Mouse (Mus musculus): ENCODE measurements around the gene Rnf26. TPM values are rescaled to one million over a fixed set of nuclear protein-coding genes. Genes with fewer than 3 reads are reported as not detected.
"Not testable (repeated sequence)": the region's sequence is repeated elsewhere in the genome, so short reads cannot be mapped to it uniquely, and the experiment has no call there.

Rnf26 gene
- polyA plus RNA-seq, 1 experiment from 2014 or later: 75.7 TPM

GRCm38 (mm10) chr9:44119011-44119410, 5.7 kb upstream of the Rnf26 start:
- 59% methylated on average over 5 of the region's 5 CpGs for WGBS
- ATAC-seq (replicated peaks; ENCODE audit: low FRiP score, low TSS enrichment, low read depth) (no peak), DNase-seq (ENCODE audit: low spot score) (no peak)

GRCm38 (mm10) chr9:44116182-44116581, 2.9 kb upstream of the Rnf26 start:
- DNase-seq (ENCODE audit: low spot score) (no peak), ATAC-seq (replicated peaks; ENCODE audit: low FRiP score, low TSS enrichment, low read depth) (no peak)
- Histone ChIP-seq H3K36me3 (ENCODE audit: control insufficient read depth, insufficient read depth, low read length) (no peaks in the 10 kb centered on the region), H3K4me1 (replicated peaks; ENCODE audit: control insufficient read depth, insufficient read depth, low read length) (no peaks in the 10 kb centered on the region), H3K27ac (ENCODE audit: low read depth) (no peak overlapping the region), H3K9ac (ENCODE audit: low read length) (no peak overlapping the region), H3K4me3 (ENCODE audit: low read depth, low read length) (no peak overlapping the region), H3K4me2 (ENCODE audit: low read length) (no peak overlapping the region), H3K9me3 (ENCODE audit: control insufficient read depth, low read length) (no peaks in the 10 kb centered on the region), H3K27me3 (replicated peaks; ENCODE audit: control insufficient read depth, insufficient read depth, low read length) (no peaks in the 10 kb centered on the region)
- WGBS: 89% methylated on average over 4 of the region's 4 CpGs

More at GRCm38 (mm10) chr9:44119011-44119410, 5.7 kb upstream of the Rnf26 start:
- H3K4me2 ChIP-seq (ENCODE audit: low read length): no peak overlapping the region
- H3K27me3 ChIP-seq (replicated peaks; ENCODE audit: control insufficient read depth, insufficient read depth, low read length): no peaks in the 10 kb centered on the region
- H3K4me1 ChIP-seq (replicated peaks; ENCODE audit: control insufficient read depth, insufficient read depth, low read length): no peaks in the 10 kb centered on the region
- H3K9ac ChIP-seq (ENCODE audit: low read length): no peak overlapping the region
- no peaks in the 10 kb centered on the region for H3K9me3 ChIP-seq (ENCODE audit: control insufficient read depth, low read length)
- H3K36me3 ChIP-seq (ENCODE audit: control insufficient read depth, insufficient read depth, low read length): no peaks in the 10 kb centered on the region
- no peak overlapping the region for H3K27ac ChIP-seq (ENCODE audit: low read depth)
- H3K4me3 ChIP-seq (ENCODE audit: low read depth, low read length): no peak overlapping the region

DNA sequence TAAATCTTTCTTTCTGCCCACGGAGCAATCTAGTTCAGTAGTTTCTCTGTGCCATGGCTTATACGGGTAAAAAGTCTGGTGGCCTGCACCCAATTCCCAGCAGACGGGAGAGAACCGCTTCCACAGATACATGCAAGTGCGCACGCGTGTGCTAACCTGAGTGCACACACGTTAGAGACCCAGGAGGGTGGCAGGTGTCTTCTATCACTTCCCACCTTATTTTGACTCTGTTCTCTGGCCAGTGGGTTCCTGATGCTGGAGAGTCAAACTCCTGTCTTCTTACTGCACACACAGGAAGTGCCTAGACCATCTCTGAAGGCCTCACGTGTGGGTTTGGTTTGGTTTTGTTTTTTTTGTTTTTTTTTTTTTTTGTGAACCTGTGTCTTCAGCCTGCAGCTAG, 2.3 kb upstream of the Rnf26 start:
- Histone ChIP-seq H3K4me1 (replicated peaks; ENCODE audit: control insufficient read depth, insufficient read depth, low read length) (no peaks in the 10 kb centered on the region), H3K27ac (ENCODE audit: low read depth) (no peak overlapping the region), H3K4me3 (ENCODE audit: low read depth, low read length) (no peak overlapping the region), H3K4me2 (ENCODE audit: low read length) (no peak overlapping the region), H3K27me3 (replicated peaks; ENCODE audit: control insufficient read depth, insufficient read depth, low read length) (no peaks in the 10 kb centered on the region), H3K9me3 (ENCODE audit: control insufficient read depth, low read length) (no peaks in the 10 kb centered on the region), H3K36me3 (ENCODE audit: control insufficient read depth, insufficient read depth, low read length) (no peaks in the 10 kb centered on the region), H3K9ac (ENCODE audit: low read length) (no peak overlapping the region)
- no peak for DNase-seq (ENCODE audit: low spot score)
- no peak for ATAC-seq (replicated peaks; ENCODE audit: low FRiP score, low TSS enrichment, low read depth)
- WGBS: 88% methylated on average over 9 of the region's 9 CpGs

- Histone ChIP-seq H3K9me3 (ENCODE audit: control insufficient read depth, low read length) (no peaks in the 10 kb centered on the region), H3K27ac (ENCODE audit: low read depth) (no peak overlapping the region), H3K4me2 (ENCODE audit: low read length) (no peak overlapping the region), H3K27me3 (replicated peaks; ENCODE audit: control insufficient read depth, insufficient read depth, low read length) (no peaks in the 10 kb centered on the region), H3K9ac (ENCODE audit: low read length) (no peak overlapping the region), H3K4me1 (replicated peaks; ENCODE audit: control insufficient read depth, insufficient read depth, low read length) (peaks cover 11% of the 10 kb centered on the region), H3K36me3 (ENCODE audit: control insufficient read depth, insufficient read depth, low read length) (no peaks in the 10 kb centered on the region), H3K4me3 (ENCODE audit: low read depth, low read length) (no peak overlapping the region)
- 71% methylated on average over 2 of the region's 2 CpGs for WGBS
- DNase-seq (ENCODE audit: low spot score) (no peak), ATAC-seq (replicated peaks; ENCODE audit: low FRiP score, low TSS enrichment, low read depth) (no peak)
These were observed 1.1 kb upstream of the Rnf26 start for GRCm38 (mm10) chr9:44114453-44114852.

GRCm38 (mm10) chr9:44111909-44112308, 1.4 kb downstream of the Rnf26 start:
- H3K4me1 ChIP-seq (replicated peaks; ENCODE audit: control insufficient read depth, insufficient read depth, low read length): peaks cover 37% of the 10 kb centered on the region
- not testable (repeated sequence) for DNase-seq (ENCODE audit: low spot score); ATAC-seq (replicated peaks; ENCODE audit: low FRiP score, low TSS enrichment, low read depth); H3K36me3 ChIP-seq (ENCODE audit: control insufficient read depth, insufficient read depth, low read length); H3K27ac ChIP-seq (ENCODE audit: low read depth); H3K9me3 ChIP-seq (ENCODE audit: control insufficient read depth, low read length); H3K9ac ChIP-seq (ENCODE audit: low read length); H3K27me3 ChIP-seq (replicated peaks; ENCODE audit: control insufficient read depth, insufficient read depth, low read length); H3K4me3 ChIP-seq (ENCODE audit: low read depth, low read length)
- 59% methylated on average over 9 of the region's 12 CpGs for WGBS
- H3K4me2 ChIP-seq (ENCODE audit: low read length): peak overlapping the region; percentile 47

- DNase-seq (ENCODE audit: low spot score): peak; percentile 94
- Histone ChIP-seq H3K9me3 (ENCODE audit: control insufficient read depth, low read length) (no peaks in the 10 kb centered on the region), H3K36me3 (ENCODE audit: control insufficient read depth, insufficient read depth, low read length) (peaks cover 24% of the 10 kb centered on the region), H3K4me1 (replicated peaks; ENCODE audit: control insufficient read depth, insufficient read depth, low read length) (peaks cover 45% of the 10 kb centered on the region), H3K27ac (ENCODE audit: low read depth) (peak overlapping the region; percentile 27; the same call in 1 of the 2 replicates), H3K9ac (ENCODE audit: low read length) (0 out of 2 replicates have a peak overlapping the region, but pooled peaks have one; percentile 30), H3K4me2 (ENCODE audit: low read length) (peak overlapping the region; percentile 46), H3K4me3 (ENCODE audit: low read depth, low read length) (peak overlapping the region; percentile 22), H3K27me3 (replicated peaks; ENCODE audit: control insufficient read depth, insufficient read depth, low read length) (no peaks in the 10 kb centered on the region)
- 15% methylated on average over 9 of the region's 9 CpGs for WGBS
- ATAC-seq (replicated peaks; ENCODE audit: low FRiP score, low TSS enrichment, low read depth): no peak
These were observed 3.8 kb downstream of the Rnf26 start for GRCm38 (mm10) chr9:44109360-44110095.

GRCm38 (mm10) chr9:44108269-44109055, 4.9 kb downstream of the Rnf26 start:
- H3K27ac ChIP-seq (ENCODE audit: low read depth): no peak overlapping the region
- H3K4me1 ChIP-seq (replicated peaks; ENCODE audit: control insufficient read depth, insufficient read depth, low read length): peaks cover 45% of the 10 kb centered on the region
- no peaks in the 10 kb centered on the region for H3K9me3 ChIP-seq (ENCODE audit: control insufficient read depth, low read length)
- H3K4me3 ChIP-seq (ENCODE audit: low read depth, low read length): no peak overlapping the region
- peaks cover 28% of the 10 kb centered on the region for H3K36me3 ChIP-seq (ENCODE audit: control insufficient read depth, insufficient read depth, low read length)
- ATAC-seq (replicated peaks; ENCODE audit: low FRiP score, low TSS enrichment, low read depth) (no peak), DNase-seq (ENCODE audit: low spot score) (no peak)
- H3K9ac ChIP-seq (ENCODE audit: low read length): no peak overlapping the region
- H3K27me3 ChIP-seq (replicated peaks; ENCODE audit: control insufficient read depth, insufficient read depth, low read length): no peaks in the 10 kb centered on the region
- peak overlapping the region; percentile 46 for H3K4me2 ChIP-seq (ENCODE audit: low read length)
- WGBS: 77% methylated on average over 31 of the region's 31 CpGs

- peak overlapping the region; percentile 6; the same call in 1 of the 2 replicates for H3K4me3 ChIP-seq (ENCODE audit: low read depth, low read length)
- peak; percentile 63 for DNase-seq (ENCODE audit: low spot score)
- H3K4me2 ChIP-seq (ENCODE audit: low read length): peak overlapping the region; percentile 37
- 0 out of 2 replicates have a peak overlapping the region, but pooled peaks have one; percentile 10 for H3K9ac ChIP-seq (ENCODE audit: low read length)
- peaks cover 28% of the 10 kb centered on the region for H3K36me3 ChIP-seq (ENCODE audit: control insufficient read depth, insufficient read depth, low read length)
- H3K27me3 ChIP-seq (replicated peaks; ENCODE audit: control insufficient read depth, insufficient read depth, low read length): no peaks in the 10 kb centered on the region
- 40% methylated on average over 25 of the region's 25 CpGs for WGBS
- ATAC-seq (replicated peaks; ENCODE audit: low FRiP score, low TSS enrichment, low read depth): no peak; the same call in 1 of the 2 replicates
- H3K9me3 ChIP-seq (ENCODE audit: control insufficient read depth, low read length): no peaks in the 10 kb centered on the region
- peaks cover 45% of the 10 kb centered on the region for H3K4me1 ChIP-seq (replicated peaks; ENCODE audit: control insufficient read depth, insufficient read depth, low read length)
- H3K27ac ChIP-seq (ENCODE audit: low read depth): peak overlapping the region; percentile 69
These were observed 5.6 kb downstream of the Rnf26 start for GRCm38 (mm10) chr9:44107557-44108179.
